Mouse (Mus musculus): Measurements from ENCODE around the gene Cyb5r3. TPM values are rescaled to one million over a fixed set of nuclear protein-coding genes. Genes with fewer than 3 reads are reported as not detected.

Cyb5r3 gene
- polyA plus RNA-seq, 1 experiment from 2014 or later: 163 TPM

- 9% methylated on average over 32 of the region's 32 CpGs for WGBS
- H3K27me3 ChIP-seq (ENCODE audit: control insufficient read depth, insufficient read depth, low read length): no peaks in the 10 kb centered on the region
- H3K36me3 ChIP-seq (ENCODE audit: control insufficient read depth, insufficient read depth, low read length): peaks cover 49% of the 10 kb centered on the region
- H3K9ac ChIP-seq (ENCODE audit: low read length): peak within 1 kb of the TSS; percentile 84
- no peaks in the 10 kb centered on the region for H3K9me3 ChIP-seq (ENCODE audit: control insufficient read depth, low read length)
- ATAC-seq (ENCODE audit: insufficient number of reproducible peaks, insufficient read depth, low FRiP score, low read depth): peak; percentile 84
- H3K27ac ChIP-seq (replicated peaks in 1 of 2; ENCODE audit: control insufficient read depth in 1 of 2, insufficient read depth in 1 of 2, low read depth in 2 of 2, low read length in 2 of 2): peak within 1 kb of the TSS; percentile 62 to 66; a peak in 3 of 4 replicates
- H3K4me2 ChIP-seq (ENCODE audit: low read length): peak within 1 kb of the TSS; percentile 83
- H3K4me3 ChIP-seq (ENCODE audit: control insufficient read depth in 1 of 2, insufficient read depth in 1 of 2, low read depth in 1 of 2, low read length in 2 of 2): peak within 1 kb of the TSS; percentile 94 to 98
- H3K4me1 ChIP-seq (ENCODE audit: control insufficient read depth in 2 of 2, insufficient read depth in 2 of 2, low read length in 2 of 2): peaks cover 4 to 6% of the 10 kb centered on the region in 2 experiments; a peak in 3 of 4 replicates
Measured at GRCm38 (mm10) chr15:83122566-83123145, 49.7 kb downstream of the Cyb5r3 start, which contains the start of gene Rrp7a. Gene Rrp7a, minus strand, starts transcription at chr15:83122801.

GRCm38 (mm10) chr15:83121709-83122565 lies 50.5 kb downstream of the Cyb5r3 start:
- H3K27me3 ChIP-seq (ENCODE audit: control insufficient read depth, insufficient read depth, low read length): no peaks in the 10 kb centered on the region
- H3K4me1 ChIP-seq (ENCODE audit: control insufficient read depth in 2 of 2, insufficient read depth in 2 of 2, low read length in 2 of 2): peaks cover 4 to 6% of the 10 kb centered on the region in 2 experiments; a peak in 3 of 4 replicates
- peak overlapping the region; percentile 83 for H3K4me2 ChIP-seq (ENCODE audit: low read length)
- 0 out of 2 replicates have a peak, but pooled peaks have one; percentile 1 for ATAC-seq (ENCODE audit: insufficient number of reproducible peaks, insufficient read depth, low FRiP score, low read depth)
- peak overlapping the region; percentile 84 for H3K9ac ChIP-seq (ENCODE audit: low read length)
- peak overlapping the region; percentile 94 to 98 for H3K4me3 ChIP-seq (ENCODE audit: control insufficient read depth in 1 of 2, insufficient read depth in 1 of 2, low read depth in 1 of 2, low read length in 2 of 2)
- 4% methylated on average over 41 of the region's 43 CpGs for WGBS
- H3K36me3 ChIP-seq (ENCODE audit: control insufficient read depth, insufficient read depth, low read length): peaks cover 49% of the 10 kb centered on the region
- H3K9me3 ChIP-seq (ENCODE audit: control insufficient read depth, low read length): no peaks in the 10 kb centered on the region
- H3K27ac ChIP-seq (replicated peaks in 1 of 2; ENCODE audit: control insufficient read depth in 1 of 2, insufficient read depth in 1 of 2, low read depth in 2 of 2, low read length in 2 of 2): peak overlapping the region; percentile 62 to 66; a peak in 3 of 4 replicates

GRCm38 (mm10) chr15:83118360-83118759 lies 54.0 kb downstream of the Cyb5r3 start:
- 45% methylated on average over 7 of the region's 7 CpGs for WGBS
- no peak overlapping the region for H3K27ac ChIP-seq (replicated peaks in 1 of 2; ENCODE audit: control insufficient read depth in 1 of 2, insufficient read depth in 1 of 2, low read depth in 2 of 2, low read length in 2 of 2)
- no peaks in the 10 kb centered on the region for H3K27me3 ChIP-seq (ENCODE audit: control insufficient read depth, insufficient read depth, low read length)
- H3K9ac ChIP-seq (ENCODE audit: low read length): no peak overlapping the region
- H3K9me3 ChIP-seq (ENCODE audit: control insufficient read depth, low read length): no peaks in the 10 kb centered on the region
- ATAC-seq (ENCODE audit: insufficient number of reproducible peaks, insufficient read depth, low FRiP score, low read depth): no peak
- no peak overlapping the region for H3K4me2 ChIP-seq (ENCODE audit: low read length)
- no peak overlapping the region for H3K4me3 ChIP-seq (ENCODE audit: control insufficient read depth in 1 of 2, insufficient read depth in 1 of 2, low read depth in 1 of 2, low read length in 2 of 2)
- H3K4me1 ChIP-seq (ENCODE audit: control insufficient read depth in 2 of 2, insufficient read depth in 2 of 2, low read length in 2 of 2): peaks cover 4 to 12% of the 10 kb centered on the region in 2 experiments; a peak in 3 of 4 replicates
- H3K36me3 ChIP-seq (ENCODE audit: control insufficient read depth, insufficient read depth, low read length): peaks cover 56% of the 10 kb centered on the region

- WGBS: 71% methylated on average over 6 of the region's 6 CpGs
- Histone ChIP-seq H3K4me1 (ENCODE audit: control insufficient read depth in 2 of 2, insufficient read depth in 2 of 2, low read length in 2 of 2) (peaks cover 4 to 15% of the 10 kb centered on the region in 2 experiments), H3K4me3 (ENCODE audit: control insufficient read depth in 1 of 2, insufficient read depth in 1 of 2, low read depth in 1 of 2, low read length in 2 of 2) (no peak overlapping the region), H3K27ac (replicated peaks in 1 of 2; ENCODE audit: control insufficient read depth in 1 of 2, insufficient read depth in 1 of 2, low read depth in 2 of 2, low read length in 2 of 2) (no peak overlapping the region), H3K4me2 (ENCODE audit: low read length) (no peak overlapping the region), H3K9me3 (ENCODE audit: control insufficient read depth, low read length) (no peaks in the 10 kb centered on the region), H3K36me3 (ENCODE audit: control insufficient read depth, insufficient read depth, low read length) (peaks cover 55% of the 10 kb centered on the region), H3K9ac (ENCODE audit: low read length) (no peak overlapping the region), H3K27me3 (ENCODE audit: control insufficient read depth, insufficient read depth, low read length) (no peaks in the 10 kb centered on the region)
- ATAC-seq (ENCODE audit: insufficient number of reproducible peaks, insufficient read depth, low FRiP score, low read depth): no peak
Measured at GRCm38 (mm10) chr15:83115071-83115470, 57.3 kb downstream of the Cyb5r3 start.

GRCm38 (mm10) chr15:83114106-83114505 lies 58.3 kb downstream of the Cyb5r3 start:
- no peaks in the 10 kb centered on the region for H3K27me3 ChIP-seq (ENCODE audit: control insufficient read depth, insufficient read depth, low read length)
- H3K27ac ChIP-seq (replicated peaks in 1 of 2; ENCODE audit: control insufficient read depth in 1 of 2, insufficient read depth in 1 of 2, low read depth in 2 of 2, low read length in 2 of 2): no peak overlapping the region
- H3K4me2 ChIP-seq (ENCODE audit: low read length): no peak overlapping the region
- no peak for ATAC-seq (ENCODE audit: insufficient number of reproducible peaks, insufficient read depth, low FRiP score, low read depth)
- H3K9me3 ChIP-seq (ENCODE audit: control insufficient read depth, low read length): no peaks in the 10 kb centered on the region
- no peak overlapping the region for H3K9ac ChIP-seq (ENCODE audit: low read length)
- WGBS: 86% methylated on average over 9 of the region's 9 CpGs
- H3K4me3 ChIP-seq (ENCODE audit: control insufficient read depth in 1 of 2, insufficient read depth in 1 of 2, low read depth in 1 of 2, low read length in 2 of 2): no peak overlapping the region
- H3K4me1 ChIP-seq (ENCODE audit: control insufficient read depth in 2 of 2, insufficient read depth in 2 of 2, low read length in 2 of 2): peaks cover 4 to 15% of the 10 kb centered on the region in 2 experiments
- H3K36me3 ChIP-seq (ENCODE audit: control insufficient read depth, insufficient read depth, low read length): peaks cover 52% of the 10 kb centered on the region

- no peaks in the 10 kb centered on the region for H3K27me3 ChIP-seq (ENCODE audit: control insufficient read depth, insufficient read depth, low read length)
- H3K9me3 ChIP-seq (ENCODE audit: control insufficient read depth, low read length): no peaks in the 10 kb centered on the region
- WGBS: 5% methylated on average over 10 of the region's 11 CpGs
- ATAC-seq (ENCODE audit: insufficient number of reproducible peaks, insufficient read depth, low FRiP score, low read depth): peak; percentile 41; the same call in 1 of the 2 replicates
- H3K36me3 ChIP-seq (ENCODE audit: control insufficient read depth, insufficient read depth, low read length): peaks cover 43% of the 10 kb centered on the region
- H3K4me2 ChIP-seq (ENCODE audit: low read length): peak overlapping the region; percentile 9; the same call in 1 of the 2 replicates
- no peak overlapping the region for H3K4me3 ChIP-seq (ENCODE audit: control insufficient read depth in 1 of 2, insufficient read depth in 1 of 2, low read depth in 1 of 2, low read length in 2 of 2)
- peaks cover 4 to 15% of the 10 kb centered on the region in 2 experiments for H3K4me1 ChIP-seq (ENCODE audit: control insufficient read depth in 2 of 2, insufficient read depth in 2 of 2, low read length in 2 of 2)
- H3K9ac ChIP-seq (ENCODE audit: low read length): peak overlapping the region; percentile 54; the same call in 1 of the 2 replicates
- H3K27ac ChIP-seq (replicated peaks in 1 of 2; ENCODE audit: control insufficient read depth in 1 of 2, insufficient read depth in 1 of 2, low read depth in 2 of 2, low read length in 2 of 2): no peak overlapping the region
Measured at GRCm38 (mm10) chr15:83112898-83113297, 59.5 kb downstream of the Cyb5r3 start.

- Histone ChIP-seq H3K4me3 (ENCODE audit: control insufficient read depth in 1 of 2, insufficient read depth in 1 of 2, low read depth in 1 of 2, low read length in 2 of 2) (no peak overlapping the region), H3K27ac (replicated peaks in 1 of 2; ENCODE audit: control insufficient read depth in 1 of 2, insufficient read depth in 1 of 2, low read depth in 2 of 2, low read length in 2 of 2) (no peak overlapping the region), H3K4me1 (ENCODE audit: control insufficient read depth in 2 of 2, insufficient read depth in 2 of 2, low read length in 2 of 2) (peaks cover 4 to 15% of the 10 kb centered on the region in 2 experiments), H3K9ac (ENCODE audit: low read length) (no peak overlapping the region), H3K9me3 (ENCODE audit: control insufficient read depth, low read length) (no peaks in the 10 kb centered on the region), H3K27me3 (ENCODE audit: control insufficient read depth, insufficient read depth, low read length) (no peaks in the 10 kb centered on the region), H3K36me3 (ENCODE audit: control insufficient read depth, insufficient read depth, low read length) (peaks cover 33% of the 10 kb centered on the region), H3K4me2 (ENCODE audit: low read length) (no peak overlapping the region)
- no peak for ATAC-seq (ENCODE audit: insufficient number of reproducible peaks, insufficient read depth, low FRiP score, low read depth)
- 79% methylated on average over 7 of the region's 7 CpGs for WGBS
Measured at GRCm38 (mm10) chr15:83111874-83112273, 60.5 kb downstream of the Cyb5r3 start.

Data from heart, embryonic 14.5 days (tissue).